8 mouse cellular contexts compared by ENCODE assay signal in the genomic region with DNA sequence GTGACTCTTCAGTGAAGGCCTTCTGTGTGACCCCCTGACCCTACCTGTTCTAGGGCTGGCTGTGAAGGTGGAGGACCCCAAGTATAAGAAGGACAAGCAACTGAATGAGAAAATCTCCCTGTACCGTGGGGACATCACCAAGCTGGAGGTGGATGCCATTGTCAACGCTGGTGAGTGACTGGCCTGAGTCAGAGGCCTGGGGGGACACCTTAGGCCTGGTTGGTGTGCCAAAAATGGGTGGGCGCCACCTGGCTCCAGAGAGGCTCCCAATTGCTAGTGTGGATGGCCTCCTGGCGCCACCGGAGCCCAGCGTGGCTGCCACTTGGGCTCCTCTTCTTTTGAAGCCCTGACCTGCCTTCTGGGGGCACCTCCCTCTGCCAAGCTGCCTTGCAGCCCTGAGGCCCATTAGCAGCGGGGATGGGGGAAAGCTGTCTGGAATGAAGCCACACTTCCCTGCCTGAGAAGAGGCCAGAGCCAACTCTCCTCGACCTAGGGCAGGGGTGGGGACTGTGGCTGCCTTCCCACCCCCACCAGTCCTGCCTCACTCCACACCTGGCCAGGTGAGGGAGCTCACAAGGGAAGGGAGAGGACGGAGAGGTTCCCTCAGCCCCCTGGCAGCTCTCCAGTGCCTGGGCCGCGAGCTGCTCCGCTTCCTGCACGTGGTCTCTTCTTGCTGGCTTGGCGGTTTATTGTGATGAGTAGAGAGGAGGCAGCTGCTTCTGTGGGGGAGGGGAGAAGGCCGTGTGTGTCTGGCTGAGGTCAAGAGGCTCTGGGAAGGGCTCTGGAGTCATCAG. TPM values are rescaled to one million over a fixed set of nuclear protein-coding genes. Genes with fewer than 3 reads are reported as not detected.
DNase-seq lines count a peak whose midpoint lies in the region; ATAC-seq and TF ChIP-seq lines count a peak whose summit lies in the region.

No protein-coding gene starts in this region.

- H3K4me3 ChIP-seq in embryonic facial prominence, embryonic 14.5 days (ENCODE audit: low read depth, low read length): no peak overlapping the region
- no peak overlapping the region for H3K4me3 ChIP-seq in hindbrain, embryonic 14.5 days (replicated peaks; ENCODE audit: low read length)
- H3K4me3 ChIP-seq in limb, embryonic 14.5 days (replicated peaks; ENCODE audit: low read length): no peak overlapping the region

- peak overlapping the region; percentile 29 for H3K4me2 ChIP-seq in embryonic facial prominence, embryonic 14.5 days (ENCODE audit: low read depth, low read length)
- no peak overlapping the region for H3K4me2 ChIP-seq in hindbrain, embryonic 14.5 days (replicated peaks)
- peak overlapping the region; percentile 25; the same call in 1 of the 2 replicates for H3K4me2 ChIP-seq in limb, embryonic 14.5 days (replicated peaks; ENCODE audit: low read depth, low read length, severe bottlenecking)

- peak; percentile 71 for DNase-seq in testis, postnatal 10 days (ENCODE audit: low spot score)
- no peak for DNase-seq in testis, postnatal 14 days (ENCODE audit: low spot score)
- peak; percentile 83 for DNase-seq in embryonic facial prominence, embryonic 14.5 days (ENCODE audit: low spot score)
- DNase-seq in hindbrain, embryonic 14.5 days (ENCODE audit: low spot score): peak; percentile 53
- DNase-seq in limb, embryonic 14.5 days (ENCODE audit: low spot score): peak; percentile 56
- DNase-seq in ovary, postnatal 14 days (ENCODE audit: low spot score): peak; percentile 46
- DNase-seq in left cerebral cortex, adult 18-20 months (ENCODE audit: low spot score in 2 of 2): no peak
- DNase-seq in frontal cortex, postnatal 10 days (ENCODE audit: low spot score in 2 of 2): no peak

- peak overlapping the region; percentile 40; the same call in 1 of the 2 replicates for H3K9ac ChIP-seq in embryonic facial prominence, embryonic 14.5 days (ENCODE audit: low read depth, low read length)
- H3K9ac ChIP-seq in hindbrain, embryonic 14.5 days: 0 out of 2 replicates have a peak overlapping the region, but pooled peaks have one; percentile 21
- H3K9ac ChIP-seq in limb, embryonic 14.5 days (ENCODE audit: low read depth, low read length, severe bottlenecking): peak overlapping the region; percentile 25; the same call in 1 of the 2 replicates

- H3K9me3 ChIP-seq in embryonic facial prominence, embryonic 14.5 days (ENCODE audit: control insufficient read depth, low read length): no peaks in the 10 kb centered on the region
- no peaks in the 10 kb centered on the region for H3K9me3 ChIP-seq in hindbrain, embryonic 14.5 days (ENCODE audit: control insufficient read depth, low read length)
- no peaks in the 10 kb centered on the region for H3K9me3 ChIP-seq in limb, embryonic 14.5 days (ENCODE audit: control insufficient read depth, low read length)

- WGBS in embryonic facial prominence, embryonic 14.5 days: 31% methylated on average over 12 of the region's 15 CpGs
- 29% methylated on average over 15 of the region's 15 CpGs for WGBS in hindbrain, embryonic 14.5 days
- 54% methylated on average over 10 of the region's 15 CpGs for WGBS in limb, embryonic 14.5 days

- ATAC-seq in embryonic facial prominence, embryonic 14.5 days (ENCODE audit: low read depth): no peak
- no peak for ATAC-seq in hindbrain, embryonic 14.5 days (ENCODE audit: low FRiP score)
- no peak for ATAC-seq in limb, embryonic 14.5 days (ENCODE audit: low FRiP score, low read depth)

- TF ChIP-seq POLR2A in limb, embryonic 14.5 days (IDR thresholded peaks at IDR 0.05; ENCODE audit: borderline replicate concordance, extremely low read depth, insufficient read depth, insufficient read length): no peak

- H3K36me3 ChIP-seq in embryonic facial prominence, embryonic 14.5 days (ENCODE audit: control insufficient read depth, insufficient read depth, low read length): no peaks in the 10 kb centered on the region
- no peaks in the 10 kb centered on the region for H3K36me3 ChIP-seq in hindbrain, embryonic 14.5 days (replicated peaks; ENCODE audit: control insufficient read depth, insufficient read depth)
- no peaks in the 10 kb centered on the region for H3K36me3 ChIP-seq in limb, embryonic 14.5 days (ENCODE audit: control insufficient read depth, insufficient read depth, low read length)

- peaks cover 39% of the 10 kb centered on the region for H3K4me1 ChIP-seq in embryonic facial prominence, embryonic 14.5 days (ENCODE audit: control insufficient read depth, insufficient read depth, low read length)
- peaks cover 47% of the 10 kb centered on the region for H3K4me1 ChIP-seq in hindbrain, embryonic 14.5 days (replicated peaks; ENCODE audit: control insufficient read depth, insufficient read depth, low read length)
- peaks cover 46% of the 10 kb centered on the region for H3K4me1 ChIP-seq in limb, embryonic 14.5 days (ENCODE audit: control insufficient read depth, insufficient read depth, low read length)

- peak overlapping the region; percentile 34; the same call in 1 of the 2 replicates for H3K27ac ChIP-seq in embryonic facial prominence, embryonic 14.5 days (replicated peaks; ENCODE audit: low read depth, low read length)
- no peak overlapping the region for H3K27ac ChIP-seq in hindbrain, embryonic 14.5 days
- no peak overlapping the region for H3K27ac ChIP-seq in limb, embryonic 14.5 days (replicated peaks; ENCODE audit: low read depth, low read length)

- H3K27me3 ChIP-seq in embryonic facial prominence, embryonic 14.5 days (replicated peaks; ENCODE audit: control insufficient read depth, insufficient read depth, low read length): no peaks in the 10 kb centered on the region
- H3K27me3 ChIP-seq in hindbrain, embryonic 14.5 days (ENCODE audit: control insufficient read depth, insufficient read depth, low read length): no peaks in the 10 kb centered on the region; the same call in 1 of the 2 replicates
- H3K27me3 ChIP-seq in limb, embryonic 14.5 days (ENCODE audit: control insufficient read depth, insufficient read depth, low read length): no peaks in the 10 kb centered on the region

RNA-seq across cellular contexts. Expression of a gene that starts 9.6 kb away (rescaled TPM):
- polyA plus RNA-seq in embryonic facial prominence, embryonic 14.5 days (2014; fragmentation: Nextera tagmentation; extraction: Ambion mirVana): 27.1 and 30.3 TPM in 2 replicates
- polyA plus RNA-seq in hindbrain, embryonic 14.5 days (2014; fragmentation: Nextera tagmentation; extraction: Ambion mirVana): 5.2 and 6.9 TPM in 2 replicates
- 24.6 and 27.4 TPM in 2 replicates for polyA plus RNA-seq in limb, embryonic 14.5 days (2012; rRNA removed)
- polyA plus RNA-seq in limb, embryonic 14.5 days (2014; fragmentation: Nextera tagmentation; extraction: Ambion mirVana): 16.6 and 19.7 TPM in 2 replicates
- total RNA-seq in left cerebral cortex, adult 18-20 months (2021): 10 to 100 TPM; 15.0 to 16.6 TPM

RNA-seq across cellular contexts. Expression of a gene that starts 26.5 kb away (rescaled TPM):
- polyA plus RNA-seq in embryonic facial prominence, embryonic 14.5 days (2014; fragmentation: Nextera tagmentation; extraction: Ambion mirVana): 216 and 228 TPM in 2 replicates
- polyA plus RNA-seq in hindbrain, embryonic 14.5 days (2014; fragmentation: Nextera tagmentation; extraction: Ambion mirVana): 204 and 230 TPM in 2 replicates
- polyA plus RNA-seq in limb, embryonic 14.5 days (2012; rRNA removed): 124 and 170 TPM in 2 replicates
- 200 and 205 TPM in 2 replicates for polyA plus RNA-seq in limb, embryonic 14.5 days (2014; fragmentation: Nextera tagmentation; extraction: Ambion mirVana)
- 100 to 1,000 TPM; 211 to 217 TPM for total RNA-seq in left cerebral cortex, adult 18-20 months (2021)

RNA-seq across cellular contexts. Expression of a gene that starts 39.3 kb away (rescaled TPM):
- polyA plus RNA-seq in embryonic facial prominence, embryonic 14.5 days (2014; fragmentation: Nextera tagmentation; extraction: Ambion mirVana): 10.4 and 10.5 TPM in 2 replicates
- polyA plus RNA-seq in hindbrain, embryonic 14.5 days (2014; fragmentation: Nextera tagmentation; extraction: Ambion mirVana): 8.7 and 9.5 TPM in 2 replicates
- polyA plus RNA-seq in limb, embryonic 14.5 days (2012; rRNA removed): 2.2 and 3.2 TPM in 2 replicates
- 8.5 and 9.6 TPM in 2 replicates for polyA plus RNA-seq in limb, embryonic 14.5 days (2014; fragmentation: Nextera tagmentation; extraction: Ambion mirVana)
- total RNA-seq in left cerebral cortex, adult 18-20 months (2021): 10 to 100 TPM; 40.9 to 42.8 TPM

RNA-seq across cellular contexts. Expression of a gene that starts 47.0 kb away (rescaled TPM):
- polyA plus RNA-seq in embryonic facial prominence, embryonic 14.5 days (2014; fragmentation: Nextera tagmentation; extraction: Ambion mirVana): 10.4 and 10.8 TPM in 2 replicates
- polyA plus RNA-seq in hindbrain, embryonic 14.5 days (2014; fragmentation: Nextera tagmentation; extraction: Ambion mirVana): 3.1 and 3.8 TPM in 2 replicates
- 10.1 and 13.1 TPM in 2 replicates for polyA plus RNA-seq in limb, embryonic 14.5 days (2012; rRNA removed)
- 10.2 and 10.8 TPM in 2 replicates for polyA plus RNA-seq in limb, embryonic 14.5 days (2014; fragmentation: Nextera tagmentation; extraction: Ambion mirVana)
- total RNA-seq in left cerebral cortex, adult 18-20 months (2021): 1 to 10 TPM; 4.0 to 4.5 TPM

Comparison
In these comparisons a context has a peak if more than half of its experiments do, and no peak if none do; other contexts are left out.
1. DNase-seq: peak in testis, postnatal 10 days (single experiment), embryonic facial prominence, embryonic 14.5 days (single experiment), hindbrain, embryonic 14.5 days (single experiment), limb, embryonic 14.5 days (single experiment) and ovary, postnatal 14 days (single experiment); none in testis, postnatal 14 days (single experiment), left cerebral cortex, adult 18-20 months (0 of 2) and frontal cortex, postnatal 10 days (0 of 2).
2. Peak in every context shown above with its lines, with median percentiles within 50 percentile points of each other: H3K9ac ChIP-seq.